Comparison of ENCODE assay signal across 12 mouse cellular contexts in the genomic region with DNA sequence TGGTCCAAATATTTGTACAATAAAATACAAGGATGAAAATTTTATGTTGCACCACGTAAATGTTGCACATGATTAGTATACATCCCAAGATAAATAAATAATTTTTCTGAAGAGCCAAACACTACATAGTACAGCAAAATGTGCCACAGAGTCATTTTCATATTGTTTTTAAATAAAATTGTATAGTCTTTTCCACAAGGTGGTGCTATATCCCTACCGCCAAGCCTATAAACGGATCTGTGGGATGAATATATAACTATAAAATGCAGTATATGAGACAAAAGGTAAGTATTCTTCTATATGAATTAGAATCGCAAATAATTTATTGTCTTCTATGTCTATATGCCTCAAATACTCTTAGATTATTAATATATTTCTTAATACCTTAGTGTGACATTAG.
DNase-seq lines count a peak whose midpoint lies in the region; ATAC-seq and TF ChIP-seq lines count a peak whose summit lies in the region.
"Had no signal": no experiment of that assay in that cellular context is flagged by ENCODE, and none has a peak within 500 bp of the region (broad histone marks: within the 10 kb centered on the region; RNA-seq: fewer than 3 reads in every experiment).

No protein-coding gene starts in this region.

- H3K9me3 ChIP-seq in hindbrain, embryonic 14.5 days (ENCODE audit: control insufficient read depth, low read length): no peaks in the 10 kb centered on the region
- H3K9me3 ChIP-seq in hindbrain, embryonic 16.5 days (ENCODE audit: control insufficient read depth, low read length): no peaks in the 10 kb centered on the region
- H3K9me3 ChIP-seq in midbrain, postnatal 0 days (ENCODE audit: low read length): no peaks in the 10 kb centered on the region
- no peaks in the 10 kb centered on the region for H3K9me3 ChIP-seq in midbrain, embryonic 16.5 days (replicated peaks; ENCODE audit: control insufficient read depth, low read length, poor library complexity, severe bottlenecking)
- H3K9me3 ChIP-seq: G1E; neural tube, embryonic 12.5 days had no signal

- no peak overlapping the region for H3K4me3 ChIP-seq in hindbrain, embryonic 14.5 days (replicated peaks; ENCODE audit: low read length)
- no peak overlapping the region for H3K4me3 ChIP-seq in hindbrain, embryonic 16.5 days (ENCODE audit: low read length)
- no peak overlapping the region for H3K4me3 ChIP-seq in midbrain, postnatal 0 days (ENCODE audit: low read depth, low read length)
- H3K4me3 ChIP-seq in midbrain, embryonic 16.5 days (ENCODE audit: low read depth, low read length): no peak overlapping the region
- H3K4me3 ChIP-seq: erythroblast, embryonic 14.5 days; neural tube, embryonic 12.5 days had no signal

- H3K27me3 ChIP-seq in hindbrain, embryonic 14.5 days (ENCODE audit: control insufficient read depth, insufficient read depth, low read length): no peaks in the 10 kb centered on the region
- no peaks in the 10 kb centered on the region for H3K27me3 ChIP-seq in hindbrain, embryonic 16.5 days (replicated peaks; ENCODE audit: control insufficient read depth, insufficient read depth, low read length)
- no peaks in the 10 kb centered on the region for H3K27me3 ChIP-seq in midbrain, postnatal 0 days (ENCODE audit: insufficient read depth, low read length)
- H3K27me3 ChIP-seq in midbrain, embryonic 16.5 days (ENCODE audit: control insufficient read depth, insufficient read depth, low read depth, low read length): no peaks in the 10 kb centered on the region
- H3K27me3 ChIP-seq: neural tube, embryonic 12.5 days had no signal

- peak; percentile 63 for DNase-seq in hindbrain, embryonic 14.5 days (ENCODE audit: low spot score)
- no peak for DNase-seq in midbrain, postnatal 0 days (ENCODE audit: low spot score)
- DNase-seq in embryo, embryonic 10.5 days (ENCODE audit: low spot score): peak; percentile 35
- DNase-seq in thymus, postnatal 0 days (ENCODE audit: low spot score): no peak
- DNase-seq in left cerebral cortex, adult 9 months (ENCODE audit: low spot score in 2 of 2): no peak
- DNase-seq: cerebellum, adult 9-10 months; kidney, postnatal 10 days had no signal

- H3K4me2 ChIP-seq in hindbrain, embryonic 14.5 days (replicated peaks): no peak overlapping the region
- H3K4me2 ChIP-seq in hindbrain, embryonic 16.5 days (ENCODE audit: low read length): no peak overlapping the region
- no peak overlapping the region for H3K4me2 ChIP-seq in midbrain, postnatal 0 days (ENCODE audit: low read depth, low read length, poor library complexity, severe bottlenecking)
- no peak overlapping the region for H3K4me2 ChIP-seq in midbrain, embryonic 16.5 days (ENCODE audit: low read length)
- H3K4me2 ChIP-seq: neural tube, embryonic 12.5 days had no signal

- peak; percentile 62 for TF ChIP-seq CTCF in midbrain, postnatal 0 days (IDR thresholded peaks at IDR 0.05)

- 34% methylated on average over 4 of the region's 4 CpGs for WGBS in hindbrain, embryonic 14.5 days
- WGBS in hindbrain, embryonic 16.5 days: 35% methylated on average over 4 of the region's 4 CpGs
- WGBS in midbrain, postnatal 0 days: 29% methylated on average over 4 of the region's 4 CpGs
- 35% methylated on average over 4 of the region's 4 CpGs for WGBS in midbrain, embryonic 16.5 days

- no peak for ATAC-seq in hindbrain, embryonic 14.5 days (ENCODE audit: low FRiP score)
- ATAC-seq in hindbrain, embryonic 16.5 days: no peak
- no peak for ATAC-seq in midbrain, postnatal 0 days (ENCODE audit: low FRiP score)
- ATAC-seq in midbrain, embryonic 16.5 days: no peak

- no peaks in the 10 kb centered on the region for H3K4me1 ChIP-seq in hindbrain, embryonic 14.5 days (replicated peaks; ENCODE audit: control insufficient read depth, insufficient read depth, low read length)
- H3K4me1 ChIP-seq in hindbrain, embryonic 16.5 days (ENCODE audit: control insufficient read depth, insufficient read depth, low read depth, low read length): no peaks in the 10 kb centered on the region
- no peaks in the 10 kb centered on the region for H3K4me1 ChIP-seq in midbrain, postnatal 0 days (ENCODE audit: insufficient read depth, low read length)
- H3K4me1 ChIP-seq in midbrain, embryonic 16.5 days (ENCODE audit: control insufficient read depth, insufficient read depth, low read length): no peaks in the 10 kb centered on the region
- H3K4me1 ChIP-seq: neural tube, embryonic 12.5 days had no signal

- no peak overlapping the region for H3K9ac ChIP-seq in hindbrain, embryonic 14.5 days
- H3K9ac ChIP-seq in hindbrain, embryonic 16.5 days (ENCODE audit: low read depth, low read length): no peak overlapping the region
- no peak overlapping the region for H3K9ac ChIP-seq in midbrain, postnatal 0 days (replicated peaks; ENCODE audit: low read length, poor library complexity, severe bottlenecking)
- no peak overlapping the region for H3K9ac ChIP-seq in midbrain, embryonic 16.5 days (ENCODE audit: low read depth, low read length)
- H3K9ac ChIP-seq: neural tube, embryonic 12.5 days had no signal

- H3K27ac ChIP-seq in hindbrain, embryonic 14.5 days: no peak overlapping the region
- no peak overlapping the region for H3K27ac ChIP-seq in hindbrain, embryonic 16.5 days (ENCODE audit: low read depth, low read length)
- no peak overlapping the region for H3K27ac ChIP-seq in midbrain, postnatal 0 days (ENCODE audit: low read depth, low read length)
- no peak overlapping the region for H3K27ac ChIP-seq in midbrain, embryonic 16.5 days (ENCODE audit: low read length)
- H3K27ac ChIP-seq: neural tube, embryonic 12.5 days had no signal

- no peaks in the 10 kb centered on the region for H3K36me3 ChIP-seq in hindbrain, embryonic 14.5 days (replicated peaks; ENCODE audit: control insufficient read depth, insufficient read depth)
- no peaks in the 10 kb centered on the region for H3K36me3 ChIP-seq in hindbrain, embryonic 16.5 days (ENCODE audit: control insufficient read depth, insufficient read depth, low read length)
- H3K36me3 ChIP-seq in midbrain, postnatal 0 days (ENCODE audit: insufficient read depth, low read length): no peaks in the 10 kb centered on the region
- no peaks in the 10 kb centered on the region for H3K36me3 ChIP-seq in midbrain, embryonic 16.5 days (ENCODE audit: control insufficient read depth, insufficient read depth, low read length)
- H3K36me3 ChIP-seq: G1E; neural tube, embryonic 12.5 days had no signal

Comparison
In these comparisons a context has a peak if more than half of its experiments do, and no peak if none do; other contexts are left out.
1. DNase-seq: peak in hindbrain, embryonic 14.5 days (single experiment) and embryo, embryonic 10.5 days (single experiment); none in midbrain, postnatal 0 days (single experiment), thymus, postnatal 0 days (single experiment) and left cerebral cortex, adult 9 months (0 of 2).